Mouse (Mus musculus) erythroblast, embryonic 14.5 days (primary cell): Measurements from ENCODE around the gene Smpdl3a. TPM values are rescaled to one million over a fixed set of nuclear protein-coding genes. Genes with fewer than 3 reads are reported as not detected.

ENCODE experiments used
- H3K27me3 ChIP-seq: 2 replicates; pipeline ENCODE4 v1.6.1; 2012; ENCODE audit warnings: inconsistent platforms; ENCODE audit not compliant: control insufficient read depth
- H3K36me3 ChIP-seq: 2 replicates; pipeline ENCODE4 v1.6.1; 2012; ENCODE audit warnings: mild to moderate bottlenecking, inconsistent platforms; ENCODE audit not compliant: control insufficient read depth
- H3K4me1 ChIP-seq: 2 replicates; pipeline ENCODE4 v1.6.1; 2012; ENCODE audit warnings: inconsistent platforms; ENCODE audit not compliant: control insufficient read depth
- H3K4me3 ChIP-seq: replicated peaks from 2 replicates; pipeline ENCODE3; 2012; ENCODE audit warnings: moderate library complexity, mild to moderate bottlenecking, inconsistent platforms
- H3K9me3 ChIP-seq: 2 replicates; pipeline ENCODE4 v1.6.1; 2012; ENCODE audit warnings: low read length, inconsistent platforms, mixed read lengths; ENCODE audit not compliant: control insufficient read depth
- GATA1 ChIP-seq: IDR thresholded peaks from 2 replicates; pipeline ENCODE4 v1.6.1; 2012; ENCODE audit warnings: low read length, inconsistent platforms, mixed read lengths
- TAL1 ChIP-seq: IDR thresholded peaks from 3 replicates; pipeline ENCODE4 v1.6.1; 2012; ENCODE audit warnings: low read length, inconsistent platforms, mixed read lengths
- polyA plus RNA-seq: library from polyadenylated mRNA; stranded (reverse); fragments of >175 nt; gene quantifications from 2 replicates; pipeline ENCODE4 v1.2.3, GENCODE M21; 2012

The Smpdl3a gene
- polyA plus RNA-seq, 1 experiment: 0.86 TPM

DNA sequence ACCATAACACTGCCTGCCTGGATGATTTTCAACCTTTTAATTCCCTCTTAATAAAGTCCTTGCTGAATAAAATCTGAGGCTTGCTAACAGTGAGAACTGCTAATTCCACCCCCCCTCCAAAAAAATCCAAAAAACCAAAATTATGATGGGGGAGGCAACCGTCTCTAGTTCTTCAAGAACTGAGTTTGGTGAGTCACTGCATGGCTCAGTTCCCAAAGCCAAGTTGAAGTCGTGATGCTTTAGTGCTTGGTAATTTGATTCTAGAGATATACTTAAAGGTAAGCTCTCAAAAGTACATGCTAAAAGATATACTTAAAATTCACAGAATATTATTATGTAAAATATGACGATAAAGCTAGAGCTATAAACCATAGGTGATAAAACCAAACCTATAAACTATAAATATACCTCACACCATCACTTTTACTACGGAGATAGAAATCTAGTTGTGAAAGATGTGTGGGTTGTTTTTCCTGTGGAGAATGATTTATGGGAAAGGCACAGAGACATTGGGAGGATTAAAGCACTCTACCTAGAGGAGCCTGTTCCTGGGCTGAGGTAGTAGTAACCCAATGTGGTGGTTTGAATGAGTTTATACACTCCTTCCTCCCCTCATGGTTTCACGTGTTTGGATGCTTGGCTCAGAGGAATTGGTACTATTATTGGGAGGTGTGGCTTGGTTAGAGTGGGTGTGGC lies 18.2 kb downstream of the Smpdl3a start:
- Histone ChIP-seq H3K4me3 (no peak overlapping the region), H3K4me1 (peaks cover 33% of the 10 kb centered on the region), H3K9me3 (no peaks in the 10 kb centered on the region), H3K36me3 (peaks cover 21% of the 10 kb centered on the region), H3K27me3 (no peaks in the 10 kb centered on the region)
- TF ChIP-seq TAL1: no peak
- TF ChIP-seq GATA1: no peak

DNA sequence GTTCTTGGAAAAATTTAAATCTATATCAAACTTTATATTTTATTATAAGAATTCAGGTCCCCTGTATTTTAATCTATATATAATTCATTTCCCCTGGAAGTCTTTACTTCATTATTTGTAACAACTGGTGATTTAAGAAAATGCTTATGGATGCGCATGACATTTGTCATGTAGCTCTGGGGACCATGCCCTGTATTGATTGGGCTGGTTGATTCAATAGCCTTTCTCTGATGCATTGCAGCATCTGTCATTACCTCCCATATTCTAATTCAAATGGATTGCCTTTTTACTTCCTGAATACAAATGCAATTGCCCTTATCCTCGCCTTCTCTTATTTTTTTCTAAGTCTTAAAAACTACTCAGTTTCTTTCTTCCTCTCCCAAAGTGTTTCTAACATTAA lies 20.2 kb downstream of the Smpdl3a start:
- peaks cover 16% of the 10 kb centered on the region for H3K4me1 ChIP-seq
- no peaks in the 10 kb centered on the region for H3K9me3 ChIP-seq
- H3K27me3 ChIP-seq: no peaks in the 10 kb centered on the region
- no peak for TF ChIP-seq GATA1
- no peak for TF ChIP-seq TAL1
- H3K36me3 ChIP-seq: peaks cover 16% of the 10 kb centered on the region
- no peak overlapping the region for H3K4me3 ChIP-seq

DNA sequence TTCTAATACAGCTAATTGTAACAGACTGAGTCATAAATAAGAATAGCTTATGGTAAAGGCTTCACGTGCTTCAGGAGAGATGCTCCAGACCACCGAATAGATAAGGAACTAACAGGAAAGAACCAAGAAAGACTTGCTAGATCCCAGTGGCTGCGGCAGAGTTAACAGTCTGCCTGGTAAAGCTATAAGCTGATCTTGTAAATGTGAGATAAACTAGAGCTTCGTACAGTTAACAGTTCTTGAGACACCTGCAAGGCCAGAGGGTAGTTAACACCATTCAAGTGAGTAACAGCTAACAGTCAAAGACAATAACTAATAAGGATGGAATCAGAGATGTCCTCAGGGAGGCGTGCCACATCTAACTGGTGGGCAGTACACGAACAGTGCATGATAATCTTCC lies 21.7 kb downstream of the Smpdl3a start:
- H3K4me1 ChIP-seq: peaks cover 9% of the 10 kb centered on the region
- no peaks in the 10 kb centered on the region for H3K27me3 ChIP-seq
- no peak overlapping the region for H3K4me3 ChIP-seq
- no peak for TF ChIP-seq TAL1
- no peak for TF ChIP-seq GATA1
- H3K9me3 ChIP-seq: no peaks in the 10 kb centered on the region
- H3K36me3 ChIP-seq: peaks cover 9% of the 10 kb centered on the region

DNA sequence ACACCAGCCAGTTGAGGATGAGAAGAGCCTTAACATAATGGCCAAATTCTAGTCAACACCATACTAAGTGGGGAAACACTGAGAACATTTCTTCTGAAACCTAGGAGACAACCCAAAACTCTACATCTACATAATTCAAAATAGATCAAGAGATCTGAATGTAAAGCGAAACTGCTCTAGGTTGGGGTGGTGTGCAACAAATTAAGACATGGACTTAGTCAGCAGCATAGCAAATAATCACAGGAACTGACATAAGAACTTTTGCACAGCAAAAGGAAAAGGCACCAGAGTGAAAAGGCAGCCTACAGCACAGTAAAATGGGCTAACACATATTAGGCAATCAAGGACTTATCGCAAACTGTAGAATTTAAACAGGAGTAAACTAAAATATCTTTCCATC lies 25.1 kb downstream of the Smpdl3a start:
- no peak overlapping the region for H3K4me3 ChIP-seq
- TF ChIP-seq TAL1 (no peak), GATA1 (no peak)
- H3K4me1 ChIP-seq: peaks cover 4% of the 10 kb centered on the region; the same call in 1 of the 2 replicates
- no peaks in the 10 kb centered on the region for H3K36me3 ChIP-seq
- H3K9me3 ChIP-seq: no peaks in the 10 kb centered on the region
- no peaks in the 10 kb centered on the region for H3K27me3 ChIP-seq

DNA sequence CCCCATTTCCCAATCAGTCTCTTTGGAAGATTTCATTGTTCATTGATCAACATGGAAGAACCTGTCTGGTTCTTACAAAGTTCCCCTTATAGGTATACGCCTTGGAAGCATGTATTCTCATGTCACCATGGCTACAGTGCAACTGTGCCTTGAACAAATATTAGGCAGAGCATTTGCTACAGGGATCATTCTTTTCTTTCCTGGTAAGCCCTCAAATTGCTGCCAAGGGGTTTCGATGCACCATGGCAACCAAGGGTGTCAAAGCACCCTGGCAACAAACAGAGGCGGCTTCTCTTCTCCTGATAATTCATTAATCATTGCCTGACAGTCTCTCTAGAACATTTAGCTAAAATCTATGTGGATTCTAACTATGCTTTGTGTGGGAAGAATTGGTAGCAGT lies 28.3 kb downstream of the Smpdl3a start:
- Histone ChIP-seq H3K9me3 (no peaks in the 10 kb centered on the region), H3K4me3 (no peak overlapping the region), H3K36me3 (no peaks in the 10 kb centered on the region), H3K27me3 (no peaks in the 10 kb centered on the region), H3K4me1 (no peaks in the 10 kb centered on the region)
- TF ChIP-seq TAL1 (no peak), GATA1 (no peak)

DNA sequence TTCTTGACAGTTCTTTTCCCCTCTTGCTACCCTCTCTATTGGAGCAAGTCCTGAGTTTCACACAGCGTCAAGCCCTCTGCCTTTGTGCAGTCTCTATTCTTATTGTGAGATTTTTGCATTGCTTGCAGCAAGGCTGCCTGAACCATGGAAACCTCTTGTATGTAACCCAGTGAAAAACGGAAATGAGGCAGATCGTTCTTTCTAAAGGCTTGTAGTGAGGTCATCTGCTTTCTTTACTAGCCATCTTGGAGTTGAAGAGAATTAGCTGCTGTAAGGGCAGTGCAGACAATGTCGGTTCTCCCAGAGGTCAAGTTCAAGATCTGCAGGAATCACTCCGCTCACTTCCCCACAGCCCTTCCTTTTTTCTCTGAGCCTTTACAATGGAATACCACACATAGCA lies 34.5 kb downstream of the Smpdl3a start:
- H3K27me3 ChIP-seq: no peaks in the 10 kb centered on the region
- no peak for TF ChIP-seq TAL1
- TF ChIP-seq GATA1: no peak
- H3K9me3 ChIP-seq: no peaks in the 10 kb centered on the region
- no peaks in the 10 kb centered on the region for H3K36me3 ChIP-seq
- no peak overlapping the region for H3K4me3 ChIP-seq
- H3K4me1 ChIP-seq: no peaks in the 10 kb centered on the region

DNA sequence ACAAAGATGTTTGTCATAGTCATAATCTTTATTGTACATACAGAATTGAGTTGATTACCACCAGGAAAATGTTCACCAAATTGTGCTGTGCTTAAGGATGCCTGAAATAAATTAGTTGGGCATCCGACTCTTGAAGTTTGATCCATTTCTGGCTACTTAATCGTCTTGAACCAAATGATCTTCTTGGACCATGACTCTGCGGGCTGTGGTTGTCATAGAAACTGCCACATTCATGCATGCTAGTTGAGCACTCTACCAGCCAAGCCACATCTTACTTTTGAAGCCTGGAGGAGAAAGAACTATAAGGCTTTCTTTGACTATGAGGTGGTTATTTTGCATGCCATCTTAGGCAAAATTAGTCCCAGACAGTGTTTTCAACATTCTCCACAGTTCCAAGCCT lies 35.5 kb downstream of the Smpdl3a start:
- Histone ChIP-seq H3K9me3 (no peaks in the 10 kb centered on the region), H3K27me3 (no peaks in the 10 kb centered on the region), H3K4me1 (no peaks in the 10 kb centered on the region), H3K4me3 (no peak overlapping the region), H3K36me3 (no peaks in the 10 kb centered on the region)
- TF ChIP-seq GATA1: no peak
- TF ChIP-seq TAL1: no peak

DNA sequence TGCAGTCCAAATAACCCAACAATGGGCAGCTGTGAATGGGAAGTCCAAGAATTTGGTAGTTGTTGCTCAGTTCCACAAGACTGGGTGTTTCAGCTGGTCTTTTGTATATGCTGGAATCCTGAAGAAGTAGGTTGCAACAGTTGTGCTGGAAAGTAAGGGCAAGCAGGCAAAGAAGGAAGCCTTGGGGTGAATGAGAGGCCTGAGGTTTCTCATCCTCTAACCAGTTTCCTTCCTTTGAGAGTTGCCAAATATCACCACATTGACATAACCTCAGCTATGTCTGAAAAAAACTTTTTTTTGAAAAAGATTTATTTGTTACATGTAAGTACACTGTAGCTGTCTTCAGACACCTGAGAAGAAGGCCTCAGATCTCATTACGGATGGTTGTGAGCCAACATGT lies 41.0 kb downstream of the Smpdl3a start:
- H3K9me3 ChIP-seq: no peaks in the 10 kb centered on the region

DNA sequence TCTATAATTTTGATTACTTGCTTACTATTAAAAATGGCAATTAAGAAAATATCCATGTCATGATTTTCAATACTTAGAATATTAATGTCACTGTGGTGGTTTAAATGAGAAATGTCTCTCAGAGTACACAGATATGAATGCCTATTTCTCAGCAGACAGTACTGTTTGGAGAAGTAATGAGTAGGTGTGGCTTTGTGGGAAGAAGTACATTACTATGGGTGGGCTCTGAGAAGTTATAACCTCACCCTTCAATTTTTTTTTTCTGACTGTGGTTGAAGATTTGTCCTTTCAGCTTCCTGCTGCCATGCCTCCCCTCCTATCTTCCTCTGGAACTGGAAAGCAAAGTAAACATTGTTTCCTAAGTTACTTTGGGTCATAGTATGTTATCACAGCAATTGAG lies 41.8 kb downstream of the Smpdl3a start:
- H3K36me3 ChIP-seq: no peaks in the 10 kb centered on the region
- H3K27me3 ChIP-seq: no peaks in the 10 kb centered on the region
- TF ChIP-seq TAL1 (no peak), GATA1 (no peak)
- H3K4me1 ChIP-seq: no peaks in the 10 kb centered on the region
- H3K9me3 ChIP-seq: no peaks in the 10 kb centered on the region
- H3K4me3 ChIP-seq: no peak overlapping the region

More for the DNA sequence above, 41.0 kb downstream of the Smpdl3a start:
- Histone ChIP-seq H3K27me3 (no peaks in the 10 kb centered on the region), H3K4me1 (no peaks in the 10 kb centered on the region), H3K36me3 (no peaks in the 10 kb centered on the region), H3K4me3 (no peak overlapping the region)
- TF ChIP-seq TAL1: no peak
- no peak for TF ChIP-seq GATA1
